Mouse (Mus musculus): ENCODE data around the gene Smarca5.

Smarca5 gene

GRCm38 (mm10) chr8:80739155-80739924 lies at the start of gene Smarca5:
Smarca5 (minus strand) TSS chr8:80739497.
- peak; percentile 98 to 99 for DNase-seq

- no peak for DNase-seq
Measured at GRCm38 (mm10) chr8:80784559-80784958, 45.3 kb upstream of the Smarca5 start.

- no peak for DNase-seq
Measured at GRCm38 (mm10) chr8:80783271-80783670, 44.0 kb upstream of the Smarca5 start.

GRCm38 (mm10) chr8:80781338-80781737 lies 42.0 kb upstream of the Smarca5 start:
- peak in 1 of 2 experiments; percentile 40 for DNase-seq

GRCm38 (mm10) chr8:80780271-80780670 lies 41.0 kb upstream of the Smarca5 start:
- DNase-seq = no peak

- peak; percentile 17 to 26 for DNase-seq
Measured at GRCm38 (mm10) chr8:80776436-80776835, 37.1 kb upstream of the Smarca5 start.

GRCm38 (mm10) chr8:80772732-80773460 lies 33.6 kb upstream of the Smarca5 start:
- peak; percentile 47 to 57 for DNase-seq

GRCm38 (mm10) chr8:80768451-80768850 lies 29.2 kb upstream of the Smarca5 start:
- no peak for DNase-seq

GRCm38 (mm10) chr8:80753017-80753715 lies 13.9 kb upstream of the Smarca5 start:
- DNase-seq = peak; percentile 90

GRCm38 (mm10) chr8:80752429-80752828 lies 13.1 kb upstream of the Smarca5 start:
- no peak for DNase-seq

GRCm38 (mm10) chr8:80749091-80749490 lies 9.8 kb upstream of the Smarca5 start:
- no peak for DNase-seq

- no peak for DNase-seq
Measured at GRCm38 (mm10) chr8:80739932-80740331, 635 bp upstream of the Smarca5 start.

- peak; percentile 54 to 69 for DNase-seq
Measured at GRCm38 (mm10) chr8:80738388-80739154, 726 bp downstream of the Smarca5 start.

GRCm38 (mm10) chr8:80738046-80738387 lies 1.3 kb downstream of the Smarca5 start:
- DNase-seq = no peak

- no peak for DNase-seq
Measured at GRCm38 (mm10) chr8:80732326-80732725, 7.0 kb downstream of the Smarca5 start.

GRCm38 (mm10) chr8:80714461-80714860 lies 24.8 kb downstream of the Smarca5 start:
- DNase-seq = peak in 1 of 2 experiments; percentile 11

GRCm38 (mm10) chr8:80710670-80711400 lies 28.5 kb downstream of the Smarca5 start:
- DNase-seq = peak; percentile 8 to 21

GRCm38 (mm10) chr8:80688141-80688540 lies 51.2 kb downstream of the Smarca5 start:
- DNase-seq = peak; percentile 87

- DNase-seq = no peak
Measured at GRCm38 (mm10) chr8:80683756-80684335, 55.5 kb downstream of the Smarca5 start.

- DNase-seq = no peak
Measured at GRCm38 (mm10) chr8:80682594-80682993, 56.7 kb downstream of the Smarca5 start.

GRCm38 (mm10) chr8:80669277-80669901 lies 69.9 kb downstream of the Smarca5 start:
- DNase-seq = peak in 1 of 2 experiments; percentile 15

Data from kidney, postnatal 4 days (tissue).